Mouse (Mus musculus) cortical plate, adult 2 months (tissue): ENCODE results near the gene Nxnl1.
A peak's percentile ranks its signal among the peaks of the same experiment; 100 is the strongest.

Experiments
- CTCF ChIP-seq: fragments of 200-500 bp; IDR thresholded peaks from 2 replicates; pipeline ENCODE4 v1.5.1; 2011; ENCODE audit warnings: mild to moderate bottlenecking, control low read depth, low read length; ENCODE audit not compliant: insufficient read depth; ENCODE audit errors: extremely low read depth
- POLR2A ChIP-seq: fragments of 200-500 bp; IDR thresholded peaks from 2 replicates; pipeline ENCODE4 v1.6.1; 2011; ENCODE audit warnings: mild to moderate bottlenecking, low read length, control low read depth; ENCODE audit not compliant: insufficient read depth; ENCODE audit errors: extremely low read depth

DNA sequence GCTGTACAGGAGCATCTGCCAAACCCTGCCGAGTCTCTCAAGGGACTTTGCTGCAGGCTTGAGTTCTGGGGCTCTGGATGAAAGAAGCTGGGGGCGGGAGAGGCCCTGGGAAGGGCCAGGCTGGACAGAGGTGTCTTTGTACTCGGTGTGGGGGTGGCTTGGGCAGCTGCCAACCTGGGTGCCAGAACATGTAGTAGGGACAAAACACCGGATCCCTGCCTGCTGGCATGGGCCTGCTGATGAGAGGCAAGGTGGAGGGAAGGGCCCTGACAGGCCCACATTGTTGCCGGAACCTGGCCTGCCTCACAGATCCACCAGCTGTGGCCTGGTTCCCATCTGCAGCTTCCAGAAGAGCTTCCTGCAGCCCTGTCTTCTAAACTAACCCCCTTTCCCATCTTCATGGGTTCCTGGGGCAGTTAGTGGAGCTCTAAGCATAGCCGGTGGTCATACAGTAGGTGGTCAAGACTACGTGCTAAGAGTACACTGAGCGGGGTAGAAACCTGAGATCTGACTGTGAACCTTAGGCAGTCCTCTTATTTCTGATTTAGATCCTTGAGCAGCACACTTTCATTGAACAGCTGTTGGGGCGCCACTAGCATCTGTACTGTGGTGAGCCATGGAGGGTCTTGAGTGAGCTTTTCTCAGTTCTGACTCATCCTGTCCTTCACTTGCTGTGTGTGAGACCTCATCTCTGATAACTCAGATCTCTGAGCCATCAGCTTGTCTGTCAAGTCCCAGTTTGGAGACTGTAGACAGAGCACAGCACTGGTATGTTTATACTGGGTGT is 6.6 kb upstream of the Nxnl1 start:
- no peak for TF ChIP-seq CTCF
- TF ChIP-seq POLR2A, result 0 out of 2 replicates have a peak, but pooled peaks have one; percentile 11
